Mouse (Mus musculus) adrenal gland, postnatal 10 days (tissue): ENCODE results near the gene Pcbp3. TPM values are rescaled to one million over a fixed set of nuclear protein-coding genes. Genes with fewer than 3 reads are reported as not detected.
A peak's percentile ranks its signal among the peaks of the same experiment; 100 is the strongest.

Source experiments
- DNase-seq: peaks from one replicate; pipeline ENCODE4 v3.0.0; 2021; ENCODE audit warnings: mixed read lengths
- total RNA-seq, 2 experiments: library from RNA; stranded (reverse); gene quantifications; 2 replicates each; pipeline ENCODE4 v1.2.3; 2021

The Pcbp3 gene
- total RNA-seq, 2 experiments from 2014 or later = 35.4 to 48.2 TPM

- no peak for DNase-seq
Observed at GRCm38 (mm10) chr10:76729631-76730620, 231.8 kb downstream of the Pcbp3 start.

- peak; percentile 88 for DNase-seq
Observed at GRCm38 (mm10) chr10:76728369-76728768, 233.3 kb downstream of the Pcbp3 start.

- no peak for DNase-seq
Observed at GRCm38 (mm10) chr10:76727301-76727700, 234.4 kb downstream of the Pcbp3 start.

GRCm38 (mm10) chr10:76726866-76727265 is 234.8 kb downstream of the Pcbp3 start:
- DNase-seq = no peak

- peak; percentile 62 for DNase-seq
Observed at GRCm38 (mm10) chr10:76725682-76726285, 235.9 kb downstream of the Pcbp3 start, which contains the start of gene Col6a1. Gene Col6a1, minus strand, starts transcription at chr10:76726168.

- peak; percentile 44 for DNase-seq
Observed at GRCm38 (mm10) chr10:76725097-76725496, 236.6 kb downstream of the Pcbp3 start.

GRCm38 (mm10) chr10:76724231-76724736 is 237.4 kb downstream of the Pcbp3 start:
- DNase-seq = no peak

- DNase-seq = no peak
Observed at GRCm38 (mm10) chr10:76722751-76723450, 238.8 kb downstream of the Pcbp3 start.

GRCm38 (mm10) chr10:76721746-76722145 is 239.9 kb downstream of the Pcbp3 start:
- DNase-seq = no peak

GRCm38 (mm10) chr10:76721216-76721615 is 240.5 kb downstream of the Pcbp3 start:
- no peak for DNase-seq

GRCm38 (mm10) chr10:76717631-76718030 is 244.1 kb downstream of the Pcbp3 start:
- no peak for DNase-seq

GRCm38 (mm10) chr10:76717026-76717425 is 244.7 kb downstream of the Pcbp3 start:
- DNase-seq = no peak

GRCm38 (mm10) chr10:76714303-76714702 is 247.4 kb downstream of the Pcbp3 start:
- no peak for DNase-seq

GRCm38 (mm10) chr10:76712500-76712899 is 249.2 kb downstream of the Pcbp3 start:
- DNase-seq = no peak

Other genes starting within 250 kb of the Pcbp3 start
- gene Col6a1, start 235.7 kb downstream of the Pcbp3 start, total RNA-seq = 100 to 1,000 TPM; 228 to 231 TPM
- 10 to 100 TPM; 25.7 TPM for gene Slc19a1, start 70.4 kb upstream of the Pcbp3 start, total RNA-seq
- gene Col18a1, start 204.7 kb upstream of the Pcbp3 start, total RNA-seq = 100 to 1,000 TPM in 1 of 2 experiments, 10 to 100 TPM in 1; 85.2 to 159 TPM